Mouse (Mus musculus) ES-E14 (cell line): Measurements from ENCODE around the gene Ndufc1. TPM values are rescaled to one million over a fixed set of nuclear protein-coding genes. Genes with fewer than 3 reads are reported as not detected.
"Not testable (repeated sequence)": the region's sequence is repeated elsewhere in the genome, so short reads cannot be mapped to it uniquely, and the experiment has no call there.

Experiments used
- DNase-seq: peaks from one replicate; pipeline ENCODE4 v3.0.0-alpha.2; 2013; ENCODE audit warnings: low read depth, low spot score
- H3K27ac ChIP-seq: 2 replicates; pipeline ENCODE4 v1.5.1; 2012; ENCODE audit warnings: low read depth, mild to moderate bottlenecking, low read length, moderate library complexity, mixed read lengths; ENCODE audit not compliant: poor library complexity, insufficient read depth, severe bottlenecking
- H3K36me3 ChIP-seq: 2 replicates; pipeline ENCODE4 v1.6.1; 2012; ENCODE audit warnings: mild to moderate bottlenecking, low read length, moderate library complexity, mixed read lengths; ENCODE audit not compliant: control insufficient read depth, poor library complexity, insufficient read depth, severe bottlenecking
- H3K4me1 ChIP-seq, 2 experiments: fragments of 150-350 bp in 1 of 2; sonication (generic) in 1 of 2; 2 replicates each; pipeline ENCODE4 v1.6.1; 2012; ENCODE audit warnings: low read length in 2 of 2, mild to moderate bottlenecking in 1 of 2, mixed read lengths in 1 of 2; ENCODE audit not compliant: control insufficient read depth in 2 of 2, insufficient read depth in 2 of 2, poor library complexity in 1 of 2
- H3K4me3 ChIP-seq, 2 experiments: fragments of 150-350 bp in 1 of 2; sonication (generic) in 1 of 2; 2 replicates each; pipeline ENCODE4 v1.5.1; 2012; ENCODE audit warnings: low read length in 2 of 2, low read depth in 1 of 2, mild to moderate bottlenecking in 1 of 2, mixed read lengths in 1 of 2; ENCODE audit not compliant: insufficient read depth in 1 of 2, poor library complexity in 1 of 2, severe bottlenecking in 1 of 2
- H3K9ac ChIP-seq: 2 replicates; pipeline ENCODE4 v1.6.1; 2012; ENCODE audit warnings: low read depth, mild to moderate bottlenecking, low read length, mixed read lengths; ENCODE audit not compliant: poor library complexity, insufficient read depth, severe bottlenecking
- H3K9me3 ChIP-seq: fragments of 150-350 bp; sonication (generic); 2 replicates; pipeline ENCODE4 v1.6.1; 2012; ENCODE audit warnings: low read depth, mild to moderate bottlenecking, low read length; ENCODE audit not compliant: control insufficient read depth, insufficient read depth
- CHD2 ChIP-seq: IDR thresholded peaks from 2 replicates; pipeline ENCODE4 v1.6.1; 2014; ENCODE audit warnings: mild to moderate bottlenecking, low read depth, low read length, inconsistent platforms
- HCFC1 ChIP-seq: IDR thresholded peaks from 2 replicates; pipeline ENCODE4 v1.6.1; 2012; ENCODE audit warnings: low read length, inconsistent platforms, borderline replicate concordance; ENCODE audit not compliant: insufficient read depth
- MAFK ChIP-seq: IDR thresholded peaks from 2 replicates; pipeline ENCODE4 v1.6.1; 2014; ENCODE audit warnings: mild to moderate bottlenecking, low read depth, low read length, inconsistent platforms; ENCODE audit not compliant: insufficient read depth
- ZC3H11A ChIP-seq: IDR thresholded peaks from 2 replicates; pipeline ENCODE4 v1.6.1; 2012; ENCODE audit warnings: low read depth, mild to moderate bottlenecking, inconsistent platforms, low read length, borderline replicate concordance
- ZNF384 ChIP-seq: IDR thresholded peaks from 2 replicates; pipeline ENCODE4 v1.6.1; 2012; ENCODE audit warnings: low read depth, low read length, inconsistent platforms
- in situ Hi-C, 2 experiments: fragments of 600-800 bp; cut with MboI; formaldehyde crosslinking; loops; one replicate each; pipeline ENCODE4 v1.15.1; 2025; ENCODE audit warnings: low sequenced_read_pairs in 2 of 2, inconsistent platforms in 1 of 2; ENCODE audit not compliant: unreplicated experiment in 2 of 2
- total RNA-seq: library from RNA; depleted of rRNA; stranded (reverse); fragments of 300-350 nt; gene quantifications from 2 replicates; pipeline ENCODE4 v1.2.3, GENCODE M21; 2012

Ndufc1 gene
- total RNA-seq, 1 experiment = 231 TPM

- TF ChIP-seq ZNF384 = no peak
- TF ChIP-seq ZC3H11A = no peak
- TF ChIP-seq CHD2 = no peak
- TF ChIP-seq MAFK = no peak
- TF ChIP-seq HCFC1 = no peak
- Histone ChIP-seq H3K9me3 (no peaks in the 10 kb centered on the region), H3K4me3 (no peak overlapping the region), H3K9ac (no peak overlapping the region), H3K36me3 (no peaks in the 10 kb centered on the region), H3K4me1 (peaks cover 3 to 10% of the 10 kb centered on the region in 2 experiments; a peak in 3 of 4 replicates), H3K27ac (no peak overlapping the region)
- no peak for DNase-seq
- in situ Hi-C loops = no loop called here
Measured at GRCm38 (mm10) chr3:51393651-51394050, 15.1 kb downstream of the Ndufc1 start.

DNA sequence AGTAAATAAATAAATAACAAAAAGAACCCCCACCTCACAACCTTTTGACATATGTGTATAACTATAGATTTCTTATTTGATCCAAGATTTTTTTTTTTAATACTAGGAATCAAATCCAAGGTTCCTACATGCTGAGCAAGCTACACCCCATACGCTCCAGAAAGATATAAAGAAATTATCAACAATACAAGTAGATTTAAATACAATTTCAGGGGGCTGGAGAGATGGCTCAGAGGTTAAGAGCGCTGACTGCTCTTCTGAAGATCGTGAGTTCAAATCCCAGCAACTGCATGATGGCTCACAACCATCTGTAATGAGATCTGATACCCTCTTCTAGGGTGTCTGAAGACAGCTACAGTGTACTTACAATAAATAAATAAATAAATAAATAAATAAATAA lies 15.8 kb downstream of the Ndufc1 start:
- H3K4me1 ChIP-seq, in situ Hi-C loops, H3K4me3 ChIP-seq, H3K36me3 ChIP-seq, DNase-seq, H3K27ac ChIP-seq, H3K9me3 ChIP-seq, H3K9ac ChIP-seq: not testable (repeated sequence)

GRCm38 (mm10) chr3:51391591-51391990 lies 17.2 kb downstream of the Ndufc1 start:
- TF ChIP-seq ZC3H11A (no peak), ZNF384 (no peak), CHD2 (no peak), MAFK (no peak), HCFC1 (no peak)
- peaks cover 0 to 8% of the 10 kb centered on the region in 2 experiments; a peak in 1 of 4 replicates for H3K4me1 ChIP-seq
- no peaks in the 10 kb centered on the region for H3K9me3 ChIP-seq
- H3K36me3 ChIP-seq = no peaks in the 10 kb centered on the region
- no peak overlapping the region for H3K27ac ChIP-seq
- in situ Hi-C loops = no loop called here
- no peak overlapping the region for H3K9ac ChIP-seq
- DNase-seq = no peak
- H3K4me3 ChIP-seq = no peak overlapping the region

DNA sequence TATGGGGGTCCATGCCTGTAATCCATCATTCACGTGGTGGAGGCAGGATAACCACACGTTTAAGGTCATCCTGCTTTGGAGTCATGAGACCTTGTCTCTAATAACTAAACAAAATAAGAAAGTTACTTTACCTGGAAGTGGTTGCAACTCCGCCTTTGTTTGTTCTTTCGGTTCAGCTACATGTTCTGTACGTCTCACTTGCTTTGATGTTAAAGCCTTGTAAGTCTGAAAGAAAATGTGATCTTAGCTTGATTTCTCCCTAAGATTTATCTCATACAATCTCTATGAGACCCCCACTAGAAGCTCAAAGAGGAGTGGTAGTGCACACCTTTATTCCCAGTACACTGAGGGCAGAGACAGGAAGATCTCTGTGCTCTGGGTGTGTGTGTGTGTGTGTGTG lies 17.7 kb downstream of the Ndufc1 start:
- Histone ChIP-seq H3K9ac (no peak overlapping the region), H3K9me3 (no peaks in the 10 kb centered on the region), H3K4me1 (peaks cover 0 to 9% of the 10 kb centered on the region in 2 experiments; a peak in 1 of 4 replicates), H3K36me3 (no peaks in the 10 kb centered on the region), H3K27ac (no peak overlapping the region), H3K4me3 (no peak overlapping the region)
- DNase-seq = no peak
- in situ Hi-C loops = no loop called here
- TF ChIP-seq ZNF384 (no peak), HCFC1 (no peak), MAFK (no peak), ZC3H11A (no peak), CHD2 (no peak)

GRCm38 (mm10) chr3:51388904-51389303 lies 19.9 kb downstream of the Ndufc1 start:
- H3K4me3 ChIP-seq = 0 out of 4 replicates have a peak overlapping the region, but pooled peaks of 1 of the 2 experiments have one; percentile 22
- H3K9ac ChIP-seq = no peak overlapping the region; the same call in 1 of the 2 replicates
- no peak for TF ChIP-seq ZNF384
- TF ChIP-seq MAFK = no peak
- no peaks in the 10 kb centered on the region for H3K36me3 ChIP-seq
- H3K4me1 ChIP-seq = peaks cover 0 to 7% of the 10 kb centered on the region in 2 experiments; a peak in 1 of 4 replicates
- no peak overlapping the region for H3K27ac ChIP-seq
- DNase-seq = no peak
- no peaks in the 10 kb centered on the region for H3K9me3 ChIP-seq
- in situ Hi-C loops = no loop called here
